Mouse (Mus musculus) adrenal gland, postnatal 25 days (tissue): ENCODE data around the gene Nell2. TPM values are rescaled to one million over a fixed set of nuclear protein-coding genes. Genes with fewer than 3 reads are reported as not detected.
"Not testable (repeated sequence)": the region's sequence is repeated elsewhere in the genome, so short reads cannot be mapped to it uniquely, and the experiment has no call there.

ENCODE experiments used
- DNase-seq: peaks from one replicate; pipeline ENCODE4 v3.0.0; 2021; ENCODE audit warnings: mixed read lengths
- total RNA-seq: library from RNA; stranded (reverse); gene quantifications from 2 replicates; pipeline ENCODE4 v1.2.3, GENCODE M21; 2021

Gene Nell2
- total RNA-seq, 1 experiment from 2014 or later: 3.8 TPM

GRCm38 (mm10) chr15:95237021-95237420 lies 291.3 kb downstream of the Nell2 start:
- not testable (repeated sequence) for DNase-seq

GRCm38 (mm10) chr15:95236509-95236908 lies 291.9 kb downstream of the Nell2 start:
- DNase-seq: no peak

- no peak for DNase-seq
These were observed 297.2 kb downstream of the Nell2 start for GRCm38 (mm10) chr15:95231171-95231570.

- DNase-seq: no peak
These were observed 311.6 kb downstream of the Nell2 start for GRCm38 (mm10) chr15:95216640-95217365.

GRCm38 (mm10) chr15:95210551-95210950 lies 317.8 kb downstream of the Nell2 start:
- no peak for DNase-seq

- DNase-seq: no peak
These were observed 319.2 kb downstream of the Nell2 start for GRCm38 (mm10) chr15:95209186-95209585.

GRCm38 (mm10) chr15:95193661-95194280 lies 334.6 kb downstream of the Nell2 start:
- no peak for DNase-seq

GRCm38 (mm10) chr15:95192951-95193350 lies 335.4 kb downstream of the Nell2 start:
- DNase-seq: no peak

GRCm38 (mm10) chr15:95186226-95186625 lies 342.1 kb downstream of the Nell2 start:
- DNase-seq: no peak

- no peak for DNase-seq
These were observed 342.9 kb downstream of the Nell2 start for GRCm38 (mm10) chr15:95185419-95185818.

GRCm38 (mm10) chr15:95183450-95183849 lies 344.9 kb downstream of the Nell2 start:
- DNase-seq: peak; percentile 14

GRCm38 (mm10) chr15:95156828-95157227 lies 371.5 kb downstream of the Nell2 start:
- no peak for DNase-seq

- DNase-seq: no peak
These were observed 383.2 kb downstream of the Nell2 start for GRCm38 (mm10) chr15:95145118-95145517.

GRCm38 (mm10) chr15:95144131-95144530 lies 384.2 kb downstream of the Nell2 start:
- DNase-seq: no peak

GRCm38 (mm10) chr15:95138709-95139409 lies 389.5 kb downstream of the Nell2 start:
- DNase-seq: no peak

- no peak for DNase-seq
These were observed 391.1 kb downstream of the Nell2 start for GRCm38 (mm10) chr15:95137018-95137810.

GRCm38 (mm10) chr15:95135926-95136609 lies 392.3 kb downstream of the Nell2 start:
- DNase-seq: no peak

- DNase-seq: no peak
These were observed 397.0 kb downstream of the Nell2 start for GRCm38 (mm10) chr15:95131401-95131800.

GRCm38 (mm10) chr15:95108626-95109025 lies 419.7 kb downstream of the Nell2 start:
- DNase-seq: no peak

- no peak for DNase-seq
These were observed 421.0 kb downstream of the Nell2 start for GRCm38 (mm10) chr15:95107246-95107809.

GRCm38 (mm10) chr15:95101522-95101921 lies 426.8 kb downstream of the Nell2 start:
- DNase-seq: no peak
